Mouse (Mus musculus) testis, adult 2 months (tissue): ENCODE data around the gene Wdr47.

Source experiments
- CTCF ChIP-seq: fragments of 200-500 bp; IDR thresholded peaks from 2 replicates; pipeline ENCODE4 v1.5.1; 2012; ENCODE audit warnings: low read depth, mild to moderate bottlenecking, inconsistent platforms, low read length, moderate library complexity; ENCODE audit not compliant: control insufficient read depth, insufficient read depth, insufficient replicate concordance
- POLR2A ChIP-seq: fragments of 200-500 bp; IDR thresholded peaks from 2 replicates; pipeline ENCODE4 v1.6.1; 2012; ENCODE audit warnings: low read depth, mild to moderate bottlenecking, inconsistent platforms, low read length, moderate library complexity; ENCODE audit not compliant: control insufficient read depth

- TF ChIP-seq CTCF = no peak
- no peak for TF ChIP-seq POLR2A
Measured at GRCm38 (mm10) chr3:108634761-108635160, 43.7 kb downstream of the Wdr47 start.
